Mouse (Mus musculus) embryo, embryonic 11 days (tissue): ENCODE measurements around the gene Zfp771.

Experiments used
- DNase-seq: peaks from one replicate; pipeline ENCODE4 v3.0.0-alpha.2; 2015

Gene Zfp771

DNA sequence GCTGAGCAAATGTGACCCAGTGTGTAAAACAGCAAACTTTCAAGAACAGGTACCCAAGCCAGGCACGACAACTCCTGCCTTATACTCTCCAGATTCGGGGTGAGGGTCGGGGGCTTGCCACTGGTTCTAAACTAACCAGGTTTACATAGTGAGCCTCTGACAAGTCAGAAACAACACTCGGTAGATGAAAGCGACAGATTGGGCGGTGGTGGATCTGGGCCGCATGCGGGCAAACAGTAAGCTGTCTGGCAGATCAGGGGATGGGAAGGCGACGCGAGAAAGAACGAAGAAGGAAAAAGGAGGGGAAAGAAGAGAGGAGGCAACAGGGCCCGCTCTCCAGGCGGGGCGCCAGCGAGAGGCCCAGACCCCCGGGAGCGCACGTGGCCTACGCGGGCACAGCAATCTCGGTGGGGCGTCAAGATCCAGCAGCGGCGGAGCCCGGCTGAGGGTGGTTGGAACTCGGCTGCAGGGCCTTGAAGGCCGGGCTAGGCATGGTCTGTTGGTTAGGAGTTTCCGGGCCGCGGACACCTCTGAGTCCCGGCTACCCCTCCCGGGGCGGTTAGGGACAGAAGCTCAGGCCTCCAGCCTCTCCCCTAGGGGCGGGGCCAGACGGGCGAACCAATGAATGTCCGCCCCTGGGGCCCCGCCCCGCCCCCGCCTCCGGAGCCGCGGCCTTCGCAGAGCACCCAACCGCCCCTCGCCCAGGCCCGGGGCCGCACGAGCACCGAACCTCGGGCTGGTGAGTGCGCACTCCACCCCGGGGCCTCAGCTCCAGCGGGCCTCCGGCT lies at the start of gene Zfp771:
TSS of gene Zfp771 (plus strand) at position 405 of the 788 bp plus-strand sequence.
- peak; percentile 98 for DNase-seq

DNA sequence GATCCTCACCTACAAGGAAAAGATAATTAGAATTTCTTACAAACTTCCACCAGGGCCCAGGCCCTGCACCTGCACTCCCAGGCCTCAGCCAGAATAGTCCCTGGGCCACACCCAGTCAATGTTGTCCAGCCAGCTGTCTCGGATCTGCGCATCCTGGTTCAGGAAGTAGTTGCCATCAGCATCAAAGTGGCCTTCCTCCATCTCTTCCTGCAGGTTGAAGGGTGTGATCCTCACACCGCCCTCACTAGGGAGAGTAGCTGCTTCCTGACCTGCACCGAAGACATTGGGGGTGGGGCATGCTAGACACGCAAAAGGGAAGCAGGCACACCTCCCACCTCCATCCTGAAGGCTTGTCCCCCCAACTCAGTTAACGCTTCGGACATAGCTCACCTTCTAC lies 49.4 kb upstream of the Zfp771 start:
- DNase-seq, result no peak

DNA sequence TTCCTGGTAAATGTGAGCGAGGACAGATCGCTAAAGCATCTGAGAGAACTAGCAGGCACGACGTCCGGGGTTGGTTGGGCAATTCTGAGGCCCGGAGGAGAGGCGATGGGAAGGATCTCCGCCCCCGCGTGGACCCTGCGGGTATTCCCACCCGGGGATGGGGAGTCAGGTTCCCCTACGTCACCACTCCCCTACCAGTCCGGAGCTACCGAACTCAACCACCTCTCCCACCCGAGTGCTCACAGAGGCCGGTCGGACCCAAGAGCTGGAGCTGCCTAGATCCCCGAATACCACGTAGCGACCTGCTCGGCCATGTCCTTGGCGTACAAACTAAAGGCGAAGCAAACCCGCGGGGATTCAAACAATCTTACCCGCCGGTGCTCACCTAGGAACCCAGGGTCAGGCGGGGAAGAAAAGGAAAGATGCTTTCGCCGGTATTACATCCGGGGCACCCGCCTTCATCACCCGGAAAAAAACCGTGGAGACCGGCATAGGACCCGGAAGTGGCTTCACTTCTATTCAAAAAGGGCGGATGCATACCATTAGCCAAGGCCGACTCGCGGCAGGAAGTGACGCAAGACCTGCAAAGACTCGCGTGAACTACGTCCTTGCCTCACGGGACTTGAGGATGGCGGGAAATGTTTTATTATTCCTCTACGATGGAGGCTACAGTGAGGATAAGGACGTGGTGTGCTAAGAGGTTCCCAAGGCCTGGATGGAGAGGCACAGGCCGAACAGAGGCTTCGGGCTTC lies 48.4 kb upstream of the Zfp771 start, which contains the start of gene Cd2bp2:
TSS of gene Cd2bp2 (minus strand) at position 507 of the 752 bp plus-strand sequence.
- peak; percentile 99 for DNase-seq

DNA sequence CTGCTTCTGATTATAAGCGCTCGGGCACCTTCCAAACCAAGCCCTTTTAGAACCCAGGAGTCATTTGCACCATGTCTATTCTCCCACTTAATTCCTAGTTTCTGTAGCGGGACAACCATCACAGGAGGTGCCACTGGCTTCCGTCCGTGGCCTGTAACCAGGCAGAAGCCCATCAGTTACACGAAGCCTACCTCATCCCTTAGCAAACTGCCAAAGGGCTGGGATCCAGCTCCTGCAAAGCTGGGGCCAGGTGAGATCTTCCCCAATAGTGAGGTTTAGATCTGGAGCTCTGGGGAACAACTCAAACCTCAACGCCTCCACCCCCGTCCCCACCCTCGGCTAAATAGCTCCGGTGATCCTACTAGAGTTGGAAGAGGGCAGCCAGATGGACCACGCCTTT lies 47.6 kb upstream of the Zfp771 start:
- no peak for DNase-seq

DNA sequence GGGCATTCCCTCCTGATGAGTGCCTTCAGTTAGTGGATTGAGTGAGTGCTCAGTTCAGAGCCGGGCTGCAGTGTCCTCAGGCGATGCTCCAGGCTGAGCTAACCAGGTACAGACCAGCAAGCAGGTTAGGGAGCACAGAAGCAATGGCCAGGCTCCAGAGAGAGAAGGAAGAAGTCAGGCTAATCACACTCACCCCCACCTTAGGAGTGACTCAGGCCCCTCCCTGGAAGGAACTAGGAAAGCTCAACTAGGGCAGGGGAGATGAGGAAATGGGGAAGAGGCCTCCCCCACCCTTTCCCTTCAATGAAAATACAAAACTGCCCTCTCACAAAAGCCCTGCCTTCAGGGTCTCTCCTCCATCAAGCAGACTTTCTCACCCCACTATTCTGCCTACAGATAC lies 37.5 kb upstream of the Zfp771 start:
- DNase-seq, result no peak

DNA sequence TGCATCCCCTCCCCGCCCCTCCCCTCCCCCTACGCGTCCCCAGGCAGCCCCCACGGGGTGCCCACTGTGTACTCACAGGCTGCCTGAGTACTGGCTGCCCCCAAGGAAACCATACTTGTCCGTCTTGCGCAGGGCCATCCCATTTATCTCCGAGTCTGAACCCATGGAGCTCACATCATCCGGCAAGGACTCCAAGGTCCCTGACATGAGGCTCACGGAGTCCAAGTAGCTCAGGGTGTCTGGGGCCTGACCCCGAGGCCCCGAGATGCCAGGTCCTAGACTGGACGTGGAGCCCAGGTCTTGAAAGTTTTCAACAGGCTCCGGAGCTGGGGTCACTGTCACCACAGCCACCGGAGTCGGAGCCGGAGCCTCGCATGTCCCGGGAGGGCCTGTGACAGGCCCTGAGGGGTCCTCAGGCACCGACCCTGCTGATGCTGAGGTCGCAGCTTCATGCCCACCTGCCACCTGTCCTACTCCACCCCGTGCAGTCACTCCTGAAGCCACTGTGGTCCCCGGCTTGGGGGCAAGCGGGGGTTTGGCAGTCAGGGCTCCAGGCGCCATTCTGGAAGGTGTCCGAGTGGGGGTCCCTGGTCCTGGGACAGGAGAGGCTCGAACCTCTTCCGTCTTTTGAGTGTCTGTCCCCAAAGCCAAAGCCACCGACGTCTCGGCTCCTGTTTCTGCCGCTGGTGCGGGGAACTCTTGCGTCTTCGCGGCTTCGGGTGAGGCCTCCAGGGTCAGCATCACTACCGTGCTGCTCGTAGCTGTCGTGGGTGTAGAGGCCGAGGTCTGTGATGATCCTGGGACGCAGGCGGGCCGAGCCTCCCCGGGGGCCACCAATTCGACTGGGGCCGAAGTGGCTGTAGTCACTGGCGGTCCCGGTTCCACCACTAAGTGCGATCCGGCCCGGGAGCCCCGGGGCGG lies 36.4 kb upstream of the Zfp771 start:
- DNase-seq, result peak; percentile 34

DNA sequence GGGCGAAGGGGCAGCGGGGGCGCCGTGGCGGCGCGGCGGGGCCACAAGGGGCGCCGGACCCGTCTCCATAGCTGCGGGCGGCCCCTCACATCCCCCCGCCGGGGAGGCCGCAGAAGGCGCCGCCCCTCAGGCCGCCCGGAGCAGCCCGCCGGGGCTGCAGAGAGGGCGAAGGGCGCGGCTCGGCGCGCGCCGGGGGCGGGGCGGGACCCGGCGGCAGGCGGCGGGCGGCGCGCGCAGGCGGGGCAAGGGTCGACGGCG lies 35.9 kb upstream of the Zfp771 start, which contains the start of gene Tbc1d10b:
TSS of gene Tbc1d10b (minus strand) at position 174 of the 258 bp plus-strand sequence.
- no peak for DNase-seq

DNA sequence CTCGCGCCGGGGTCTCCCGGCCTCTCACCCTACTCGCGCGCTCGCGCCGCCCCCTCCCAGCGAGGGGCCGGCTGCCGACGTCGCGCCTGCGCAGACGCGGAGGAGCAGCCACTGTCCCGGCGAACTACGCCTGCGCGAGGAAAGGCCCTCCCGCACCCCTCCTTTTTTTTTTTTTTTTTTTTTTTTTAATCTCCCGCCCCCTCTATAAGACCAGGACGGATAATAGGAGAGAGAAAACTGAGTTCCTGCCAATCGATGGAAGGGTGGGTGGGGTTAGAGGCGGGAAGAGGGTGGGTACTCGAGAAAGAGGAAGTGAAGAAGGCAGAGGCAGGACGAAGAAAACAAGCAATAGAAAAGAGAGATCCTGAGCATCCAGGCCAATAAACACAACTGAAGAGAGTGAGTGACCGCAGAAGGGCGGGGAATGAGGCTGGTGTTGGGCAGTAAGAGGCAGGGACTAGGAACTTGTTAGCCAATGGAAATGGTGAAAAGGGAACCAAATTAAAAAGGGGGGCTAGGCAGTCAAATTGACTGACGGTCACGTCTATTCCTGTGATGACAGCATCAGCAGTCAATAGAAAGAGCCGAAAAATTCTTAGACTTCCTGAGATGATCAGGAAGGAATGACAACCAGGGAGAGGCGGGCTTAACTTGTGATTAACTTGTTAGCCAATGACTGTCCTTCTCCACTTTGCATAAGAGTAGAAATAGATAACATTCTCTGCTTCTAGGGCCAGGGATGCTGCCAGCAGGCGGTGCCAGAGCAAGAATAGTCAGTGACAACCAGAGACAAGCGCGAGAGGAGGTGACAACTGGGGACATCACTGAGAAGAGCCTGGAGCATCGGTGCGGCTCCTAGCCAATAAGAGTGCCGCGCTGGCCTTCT lies 35.3 kb upstream of the Zfp771 start, which contains the start of gene Mylpf:
TSS of gene Mylpf (plus strand) at position 338 of the 886 bp plus-strand sequence.
- DNase-seq, result peak; percentile 97

DNA sequence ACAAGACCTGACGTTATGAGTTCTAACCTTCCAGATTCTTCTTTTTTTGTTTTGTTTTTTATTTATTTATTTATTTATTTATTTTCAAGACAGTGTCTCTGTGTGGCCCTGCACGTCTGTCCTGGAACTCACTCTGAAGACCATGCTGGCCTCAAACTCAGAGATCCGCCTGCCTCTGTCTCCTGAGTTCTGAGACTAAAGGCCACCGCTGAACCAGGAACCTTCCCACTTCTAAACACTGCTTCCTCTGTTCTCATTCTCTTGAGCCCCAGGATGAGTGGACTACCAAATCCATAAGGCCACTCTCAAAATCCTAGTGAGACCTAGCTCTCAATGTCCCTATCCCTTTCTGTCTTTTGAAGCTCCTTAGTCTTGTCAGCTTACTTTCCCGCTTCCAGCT lies 34.2 kb upstream of the Zfp771 start:
- DNase-seq, result no peak

DNA sequence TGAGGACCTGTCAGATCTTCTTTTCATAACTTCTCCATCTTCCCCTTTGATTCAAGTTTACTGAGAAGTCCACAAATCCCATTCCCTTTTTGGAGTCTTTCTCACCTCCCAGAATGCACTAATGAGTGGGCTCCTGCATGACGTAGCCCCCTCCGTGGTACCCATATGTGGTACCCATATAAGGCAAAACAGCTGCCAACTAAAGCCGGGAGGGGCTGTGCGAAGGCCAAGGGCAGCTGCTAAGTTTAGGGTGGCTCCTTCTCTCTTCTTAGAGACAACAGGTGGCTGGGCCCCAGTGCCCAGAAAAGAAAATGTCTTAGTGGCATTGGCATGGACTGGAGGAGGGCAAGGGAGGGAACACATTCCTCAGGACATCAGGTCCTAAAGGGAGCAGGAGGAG lies 33.8 kb upstream of the Zfp771 start:
- no peak for DNase-seq

DNA sequence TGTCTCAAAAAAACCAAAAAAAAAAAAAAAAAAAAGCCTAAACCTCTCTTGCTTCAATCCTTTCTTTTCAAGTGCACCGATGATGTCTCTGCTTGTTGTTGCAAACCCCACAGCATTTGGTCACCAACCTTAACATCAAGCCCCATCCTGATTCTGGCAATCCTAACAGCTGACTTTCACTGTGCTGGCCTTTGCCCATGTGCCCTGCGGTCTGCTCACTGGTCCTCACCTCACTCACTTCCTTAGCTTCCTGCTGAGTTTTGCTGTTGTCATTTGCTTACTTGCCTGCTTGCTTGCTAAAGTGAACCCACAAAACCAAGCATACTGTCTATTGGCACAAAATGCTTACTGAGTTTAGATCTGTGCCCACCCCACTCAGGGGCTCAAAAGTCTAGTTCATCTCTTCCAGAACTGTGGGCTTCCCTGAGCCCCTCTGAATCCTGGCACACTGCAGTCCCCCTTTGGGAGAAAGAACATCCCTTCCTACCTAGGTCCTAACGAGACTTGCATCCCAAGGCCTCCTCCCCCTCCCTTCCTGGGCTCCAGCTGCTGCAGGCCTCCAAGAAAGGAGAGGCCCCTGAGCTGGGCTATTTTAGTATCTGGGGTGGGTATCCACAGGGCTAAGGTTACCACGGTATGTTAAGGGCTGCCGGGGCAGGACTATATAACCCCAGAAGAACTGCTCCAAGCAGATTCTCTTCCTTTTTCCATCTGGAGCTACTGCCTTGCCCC lies 32.9 kb upstream of the Zfp771 start:
- no peak for DNase-seq

DNA sequence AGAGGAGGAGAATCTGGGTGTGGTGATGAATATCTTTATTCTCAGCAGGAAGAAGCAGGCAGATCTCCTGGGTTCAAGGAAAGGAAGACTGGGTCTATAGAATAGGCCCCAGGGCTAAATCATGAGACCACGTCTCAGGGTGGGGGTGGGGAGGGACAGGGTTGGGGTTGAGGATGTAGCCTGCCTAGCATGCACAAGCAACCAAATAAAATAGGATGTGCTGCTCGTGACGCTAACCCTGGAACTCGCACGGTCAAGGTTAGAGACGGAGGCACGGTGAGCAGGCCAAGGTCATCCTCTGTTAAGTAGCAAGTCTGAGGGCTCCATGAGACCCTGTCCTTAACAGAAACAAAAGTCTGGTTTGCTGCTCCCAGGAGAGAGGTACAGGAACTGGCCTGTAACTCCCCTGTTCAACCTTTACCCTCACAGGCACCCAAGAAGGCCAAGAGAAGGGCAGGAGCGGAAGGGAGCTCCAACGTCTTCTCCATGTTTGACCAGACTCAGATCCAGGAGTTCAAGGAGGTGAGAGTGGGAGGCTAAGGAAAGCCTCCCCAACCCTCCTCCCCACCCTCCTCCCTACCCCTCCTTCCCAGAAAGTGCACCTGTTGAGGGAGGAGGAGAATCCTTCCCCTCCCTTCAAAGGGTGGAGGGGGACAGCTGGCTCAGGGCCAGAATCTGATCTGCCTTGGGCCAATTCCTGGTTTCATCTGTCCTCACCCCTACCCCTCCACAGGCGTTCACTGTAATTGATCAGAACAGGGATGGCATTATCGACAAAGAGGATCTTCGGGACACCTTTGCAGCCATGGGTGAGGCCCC lies 31.4 kb upstream of the Zfp771 start:
- no peak for DNase-seq

DNA sequence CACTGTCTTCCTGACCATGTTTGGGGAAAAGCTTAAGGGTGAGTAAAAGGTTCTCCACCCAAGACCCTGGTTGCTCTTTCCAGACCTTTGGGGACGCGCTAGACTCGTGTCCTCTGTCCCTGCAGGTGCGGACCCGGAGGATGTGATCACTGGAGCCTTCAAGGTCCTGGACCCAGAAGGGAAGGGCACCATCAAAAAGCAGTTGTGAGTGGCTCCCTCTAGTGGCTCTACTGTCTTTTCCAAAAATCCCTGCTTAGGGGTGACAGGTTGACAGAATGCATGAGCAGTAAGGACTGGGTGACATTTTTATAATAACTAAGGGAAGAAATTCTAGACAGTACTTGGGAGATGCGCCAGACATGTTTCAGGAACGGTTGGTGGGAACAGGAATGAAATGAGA lies 30.6 kb upstream of the Zfp771 start:
- DNase-seq, result peak; percentile 54

DNA sequence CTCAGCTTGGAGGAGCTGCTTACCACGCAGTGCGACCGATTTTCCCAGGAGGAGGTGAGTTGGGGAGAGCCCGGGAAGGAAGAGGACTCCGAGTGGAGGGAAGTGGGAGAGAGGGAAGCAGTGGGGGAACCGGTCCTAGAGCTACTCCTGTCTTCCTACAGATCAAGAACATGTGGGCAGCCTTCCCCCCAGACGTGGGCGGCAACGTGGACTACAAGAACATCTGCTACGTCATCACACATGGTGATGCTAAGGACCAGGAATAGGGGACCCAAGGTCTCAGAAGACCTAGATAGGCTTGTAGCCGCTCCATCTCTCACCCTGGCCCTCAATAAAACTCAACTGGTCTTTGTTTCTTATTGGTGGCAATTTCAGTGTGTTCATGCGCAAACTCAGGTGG lies 30.1 kb upstream of the Zfp771 start:
- DNase-seq, result no peak

DNA sequence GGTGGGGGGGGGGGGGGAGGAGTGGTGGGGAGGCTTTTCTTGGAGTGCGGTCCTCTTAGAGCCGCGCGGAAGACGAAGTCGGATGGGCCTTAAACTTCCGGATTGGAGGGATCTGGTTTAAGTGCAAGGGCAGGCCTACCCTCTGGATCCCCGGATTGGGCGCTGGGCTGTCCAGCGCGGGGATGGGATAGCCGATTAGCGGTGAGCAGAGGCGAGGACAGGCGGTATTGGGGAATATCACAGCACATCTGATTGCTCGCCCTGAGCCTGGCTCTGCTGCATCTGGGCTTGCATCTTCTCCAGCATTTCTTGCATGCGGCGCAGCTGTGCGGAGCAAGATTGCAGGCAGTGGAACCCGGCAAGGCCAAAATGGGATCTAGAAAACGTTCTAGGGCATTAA lies 29.6 kb upstream of the Zfp771 start:
- DNase-seq, result peak; percentile 37

DNA sequence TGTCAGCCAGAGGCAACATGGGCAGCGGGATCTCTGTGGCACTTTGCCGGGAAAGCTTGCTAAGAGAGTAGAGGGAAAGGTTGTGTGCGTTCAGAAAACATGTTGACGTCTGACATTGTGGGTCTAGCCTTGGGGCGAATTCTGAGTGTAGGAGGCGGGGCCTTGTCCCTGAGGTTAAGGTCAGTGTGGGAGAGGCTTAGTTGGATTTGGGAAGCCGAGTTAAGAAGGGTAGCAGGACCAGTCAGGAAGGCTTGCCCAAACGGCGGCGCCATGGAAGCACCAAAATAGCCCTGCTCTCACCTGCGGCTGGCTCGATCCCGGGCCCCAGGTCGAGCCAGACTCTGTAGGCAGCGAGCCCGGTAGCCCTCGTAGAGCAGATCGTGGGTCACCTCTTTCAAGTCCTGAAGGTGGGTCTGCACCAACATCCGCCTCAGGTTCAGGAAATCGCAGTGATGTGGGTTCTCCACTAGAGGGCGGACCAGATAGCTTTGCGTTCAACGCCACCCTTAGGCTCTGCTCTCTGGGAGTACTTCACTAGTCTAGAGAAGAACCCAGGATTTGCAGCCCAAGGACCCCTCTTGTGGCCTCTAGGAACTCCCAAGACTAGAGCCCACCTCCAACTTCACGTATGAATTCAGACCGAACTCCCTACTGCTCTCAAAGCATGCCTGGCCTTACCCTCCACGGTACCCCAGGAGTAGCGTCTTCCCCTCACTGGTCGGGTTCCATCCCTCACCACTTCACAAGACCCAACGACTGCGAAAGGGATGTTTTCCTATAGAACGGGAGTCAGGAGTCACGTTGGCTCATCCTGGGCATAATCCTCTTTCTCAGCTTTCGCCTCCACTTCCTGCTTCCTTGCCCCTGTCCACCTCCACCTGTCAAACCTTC lies 28.8 kb upstream of the Zfp771 start:
- DNase-seq, result peak; percentile 83

DNA sequence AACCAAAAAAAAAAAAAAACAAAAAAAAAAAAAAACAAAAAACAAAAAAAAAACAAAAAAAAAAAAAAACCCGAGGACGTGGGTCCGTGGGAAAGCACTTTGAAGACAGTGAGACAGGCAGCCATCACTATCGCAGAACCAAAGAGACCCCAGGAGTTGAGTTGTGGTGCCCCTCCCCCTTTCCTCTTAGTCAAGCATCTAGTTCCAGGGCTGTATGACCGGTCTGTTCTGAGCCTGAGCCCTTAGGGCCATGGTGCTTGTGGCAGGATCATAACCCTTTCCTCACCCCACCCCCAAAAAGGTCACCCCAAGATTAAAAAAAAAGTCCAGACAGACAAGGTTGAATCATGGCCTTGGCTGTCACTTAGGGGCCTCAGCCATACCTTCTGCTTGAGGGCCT lies 27.8 kb upstream of the Zfp771 start:
- DNase-seq, result no peak

DNA sequence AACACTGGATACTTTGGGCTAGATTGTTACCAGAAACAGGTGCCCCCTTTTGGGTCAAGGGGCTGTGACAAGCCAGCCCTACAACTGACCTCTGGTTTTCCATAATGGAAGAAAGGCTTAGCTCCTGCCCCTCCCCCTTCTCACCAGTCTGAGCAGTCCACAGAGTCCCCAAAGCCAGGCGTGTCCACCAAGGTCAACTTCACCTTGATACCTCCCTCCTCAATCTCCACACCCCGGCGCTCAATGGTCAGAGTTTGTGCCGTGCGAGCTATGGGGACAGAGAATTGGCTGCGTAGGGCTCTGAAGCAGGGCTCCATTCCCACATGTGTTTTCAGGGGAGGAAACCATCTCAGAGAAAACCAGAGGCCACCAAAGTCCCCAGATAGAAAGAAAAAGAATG lies 26.6 kb upstream of the Zfp771 start:
- no peak for DNase-seq

DNA sequence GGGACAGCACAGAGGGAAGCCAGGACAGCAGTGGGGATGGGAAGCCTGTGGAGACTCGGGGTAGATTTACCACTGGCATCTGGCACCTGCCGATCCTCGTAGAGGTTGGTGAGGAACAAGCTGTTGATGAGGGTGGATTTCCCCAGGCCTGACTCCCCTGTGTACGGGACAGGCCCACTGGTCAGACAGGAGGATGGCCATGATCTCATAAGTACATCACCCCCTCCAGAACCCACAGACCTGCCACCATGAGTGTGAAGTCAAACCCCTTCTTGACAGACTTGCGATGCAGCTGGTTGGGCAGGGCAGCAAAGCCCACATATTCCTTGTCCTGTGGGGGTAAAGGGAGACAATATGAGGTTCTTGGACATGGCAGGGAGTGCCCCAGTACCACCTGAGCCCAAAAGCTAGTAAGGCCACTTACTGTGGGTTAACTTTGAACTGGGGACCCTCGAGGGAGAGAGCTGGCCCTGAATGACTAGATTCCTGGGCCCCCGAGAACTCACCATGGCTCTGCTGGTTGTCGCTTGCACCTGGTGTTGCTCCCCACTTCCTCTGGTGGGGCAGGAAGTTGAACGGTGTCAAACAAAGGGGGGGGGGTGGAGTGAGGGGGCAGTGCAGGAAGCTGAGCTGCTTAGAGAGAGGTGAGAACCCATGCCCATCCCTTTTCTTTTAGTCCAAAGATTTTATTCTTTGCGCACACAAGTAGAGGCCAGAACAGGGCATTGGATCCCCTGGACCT lies 26.0 kb upstream of the Zfp771 start:
- DNase-seq, result no peak
